Mouse (Mus musculus) forebrain, embryonic 14.5 days (tissue): ENCODE results near the gene Cnr1. TPM values are rescaled to one million over a fixed set of nuclear protein-coding genes. Genes with fewer than 3 reads are reported as not detected.
A peak's percentile ranks its signal among the peaks of the same experiment; 100 is the strongest.

ENCODE experiments used
- ATAC-seq: fragments of 200-750 bp; cut with Nextera tagmentation; 2 replicates; pipeline ENCODE4 v1.8.0; 2017; ENCODE audit warnings: mild to moderate bottlenecking, moderate library complexity
- DNase-seq: peaks from one replicate; pipeline ENCODE4 v3.0.0-alpha.2; 2015; ENCODE audit warnings: low spot score
- H3K27ac ChIP-seq: fragments of 300-500 bp; sonication (generic); 2 replicates; pipeline ENCODE4 v1.5.1; 2014; ENCODE audit warnings: low read depth, mild to moderate bottlenecking, control low read depth, low read length, moderate library complexity
- H3K27me3 ChIP-seq: fragments of 300-500 bp; sonication (generic); replicated peaks from 2 replicates; pipeline ENCODE4 v1.6.1; 2014; ENCODE audit warnings: low read length, control low read depth, mixed read lengths; ENCODE audit not compliant: control insufficient read depth, insufficient read depth
- H3K36me3 ChIP-seq: fragments of 300-500 bp; sonication (generic); 2 replicates; pipeline ENCODE4 v1.6.1; 2014; ENCODE audit warnings: low read length, control low read depth; ENCODE audit not compliant: control insufficient read depth, insufficient read depth
- H3K4me1 ChIP-seq: fragments of 300-500 bp; sonication (generic); 2 replicates; pipeline ENCODE4 v1.6.1; 2014; ENCODE audit warnings: antibody characterized with exemption, low read length, control low read depth; ENCODE audit not compliant: control insufficient read depth, insufficient read depth
- H3K4me2 ChIP-seq: fragments of 300-500 bp; sonication (generic); 2 replicates; pipeline ENCODE4 v1.6.1; 2014; ENCODE audit warnings: mild to moderate bottlenecking, control low read depth, low read length
- H3K4me3 ChIP-seq: fragments of 300-500 bp; sonication (generic); 2 replicates; pipeline ENCODE4 v1.5.1; 2014; ENCODE audit warnings: low read depth, low read length, control low read depth
- H3K9ac ChIP-seq: fragments of 300-500 bp; sonication (generic); 2 replicates; pipeline ENCODE4 v1.6.1; 2014; ENCODE audit warnings: mild to moderate bottlenecking, low read length, control low read depth, moderate library complexity
- H3K9me3 ChIP-seq: fragments of 300-500 bp; sonication (generic); replicated peaks from 2 replicates; pipeline ENCODE4 v1.6.1; 2016; ENCODE audit warnings: low read length, control low read depth, mixed read lengths; ENCODE audit not compliant: control insufficient read depth
- WGBS: fragments of 180-500 bp; shearing (Covaris S2); extraction: QIAGEN DNeasy Blood & Tissue Kit; methylation state at CpG from one replicate; pipeline ENCODE4 v1.1.7; 2014; 5-methylcytosine and 5-hydroxymethylcytosine counted together
- polyA plus RNA-seq: library from polyadenylated mRNA; unstranded; fragments of >200 nt; fragmentation: Nextera tagmentation; extraction: Ambion mirVana; gene quantifications from 2 replicates; pipeline ENCODE4 v1.2.1, GENCODE M21; 2014

Gene Cnr1
- 81.5 and 83.9 TPM in 2 replicates for polyA plus RNA-seq

GRCm38 (mm10) chr4:33924234-33924888 lies at the start of gene Cnr1:
TSS of gene Cnr1 (plus strand) at chr4:33924593.
- Histone ChIP-seq H3K27me3 (0 out of 2 replicates have a peak, but pooled peaks cover 10% of the 10 kb centered on the region), H3K9me3 (no peaks in the 10 kb centered on the region), H3K4me3 (peak within 1 kb of the TSS; percentile 65), H3K4me2 (peak within 1 kb of the TSS; percentile 89), H3K4me1 (0 out of 2 replicates have a peak, but pooled peaks cover 6% of the 10 kb centered on the region), H3K36me3 (no peaks in the 10 kb centered on the region), H3K27ac (peak within 1 kb of the TSS; percentile 95), H3K9ac (peak within 1 kb of the TSS; percentile 93)
- ATAC-seq: peak; percentile 94
- peak; percentile 92 for DNase-seq
- under 1% methylated on average over 53 of the region's 77 CpGs for WGBS

GRCm38 (mm10) chr4:33879944-33880343 lies 44.4 kb upstream of the Cnr1 start:
- 92% methylated on average over 3 of the region's 3 CpGs for WGBS
- DNase-seq (no peak), ATAC-seq (no peak)
- Histone ChIP-seq H3K9me3 (0 out of 2 replicates have a peak, but pooled peaks cover 3% of the 10 kb centered on the region), H3K4me1 (no peaks in the 10 kb centered on the region), H3K36me3 (no peaks in the 10 kb centered on the region), H3K4me2 (no peak overlapping the region), H3K27me3 (no peaks in the 10 kb centered on the region), H3K4me3 (no peak overlapping the region), H3K27ac (no peak overlapping the region), H3K9ac (no peak overlapping the region)

GRCm38 (mm10) chr4:33886026-33886425 lies 38.4 kb upstream of the Cnr1 start:
- H3K27ac ChIP-seq: no peak overlapping the region
- no peak overlapping the region for H3K4me2 ChIP-seq
- DNase-seq (no peak), ATAC-seq (no peak)
- WGBS: 84% methylated on average over 3 of the region's 3 CpGs
- no peak overlapping the region for H3K4me3 ChIP-seq
- H3K9ac ChIP-seq: no peak overlapping the region
- H3K9me3 ChIP-seq: 0 out of 2 replicates have a peak, but pooled peaks cover 3% of the 10 kb centered on the region
- H3K36me3 ChIP-seq: no peaks in the 10 kb centered on the region
- H3K27me3 ChIP-seq: no peaks in the 10 kb centered on the region
- no peaks in the 10 kb centered on the region for H3K4me1 ChIP-seq

- DNase-seq (no peak), ATAC-seq (no peak)
- no peaks in the 10 kb centered on the region for H3K4me1 ChIP-seq
- H3K27me3 ChIP-seq: no peaks in the 10 kb centered on the region
- H3K36me3 ChIP-seq: no peaks in the 10 kb centered on the region
- WGBS: 90% methylated on average over 2 of the region's 2 CpGs
- no peak overlapping the region for H3K27ac ChIP-seq
- H3K9me3 ChIP-seq: no peaks in the 10 kb centered on the region
- H3K4me3 ChIP-seq: no peak overlapping the region
- no peak overlapping the region for H3K9ac ChIP-seq
- no peak overlapping the region for H3K4me2 ChIP-seq
Measured at GRCm38 (mm10) chr4:33889976-33890375, 34.4 kb upstream of the Cnr1 start.

- Histone ChIP-seq H3K27me3 (no peaks in the 10 kb centered on the region), H3K9me3 (no peaks in the 10 kb centered on the region), H3K4me1 (no peaks in the 10 kb centered on the region), H3K36me3 (no peaks in the 10 kb centered on the region), H3K4me3 (no peak overlapping the region), H3K4me2 (no peak overlapping the region), H3K27ac (no peak overlapping the region), H3K9ac (no peak overlapping the region)
- WGBS: 79% methylated on average over 7 of the region's 7 CpGs
- no peak for ATAC-seq
- no peak for DNase-seq
Measured at GRCm38 (mm10) chr4:33892178-33892869, 32.1 kb upstream of the Cnr1 start.

GRCm38 (mm10) chr4:33893841-33894240 lies 30.6 kb upstream of the Cnr1 start:
- H3K27me3 ChIP-seq: no peaks in the 10 kb centered on the region
- no peaks in the 10 kb centered on the region for H3K4me1 ChIP-seq
- ATAC-seq: peak; percentile 48; the same call in 1 of the 2 replicates
- H3K4me2 ChIP-seq: no peak overlapping the region
- 67% methylated on average over 7 of the region's 7 CpGs for WGBS
- no peak overlapping the region for H3K4me3 ChIP-seq
- H3K36me3 ChIP-seq: no peaks in the 10 kb centered on the region
- peak; percentile 30 for DNase-seq
- H3K9ac ChIP-seq: no peak overlapping the region
- H3K27ac ChIP-seq: no peak overlapping the region
- H3K9me3 ChIP-seq: no peaks in the 10 kb centered on the region

GRCm38 (mm10) chr4:33895046-33895445 lies 29.3 kb upstream of the Cnr1 start:
- H3K4me2 ChIP-seq: no peak overlapping the region
- H3K4me1 ChIP-seq: no peaks in the 10 kb centered on the region
- DNase-seq (no peak), ATAC-seq (no peak)
- no peak overlapping the region for H3K4me3 ChIP-seq
- H3K9ac ChIP-seq: no peak overlapping the region
- no peaks in the 10 kb centered on the region for H3K9me3 ChIP-seq
- 83% methylated on average over 8 of the region's 8 CpGs for WGBS
- H3K27ac ChIP-seq: no peak overlapping the region
- H3K27me3 ChIP-seq: no peaks in the 10 kb centered on the region
- H3K36me3 ChIP-seq: no peaks in the 10 kb centered on the region

- no peaks in the 10 kb centered on the region for H3K9me3 ChIP-seq
- no peaks in the 10 kb centered on the region for H3K27me3 ChIP-seq
- H3K4me3 ChIP-seq: no peak overlapping the region
- no peak overlapping the region for H3K27ac ChIP-seq
- H3K4me2 ChIP-seq: no peak overlapping the region
- H3K4me1 ChIP-seq: no peaks in the 10 kb centered on the region
- no peak overlapping the region for H3K9ac ChIP-seq
- DNase-seq (no peak), ATAC-seq (no peak)
- no peaks in the 10 kb centered on the region for H3K36me3 ChIP-seq
- WGBS: 96% methylated on average over 2 of the region's 2 CpGs
Measured at GRCm38 (mm10) chr4:33895491-33895890, 28.9 kb upstream of the Cnr1 start.

GRCm38 (mm10) chr4:33901659-33902058 lies 22.7 kb upstream of the Cnr1 start:
- 91% methylated on average over 3 of the region's 3 CpGs for WGBS
- no peak overlapping the region for H3K4me3 ChIP-seq

More at GRCm38 (mm10) chr4:33901659-33902058, 22.7 kb upstream of the Cnr1 start:
- Histone ChIP-seq H3K36me3 (no peaks in the 10 kb centered on the region), H3K9ac (no peak overlapping the region), H3K4me2 (no peak overlapping the region), H3K9me3 (no peaks in the 10 kb centered on the region), H3K4me1 (no peaks in the 10 kb centered on the region), H3K27ac (no peak overlapping the region), H3K27me3 (no peaks in the 10 kb centered on the region)
- ATAC-seq (no peak), DNase-seq (no peak)
